Mouse (Mus musculus): ENCODE data around the gene Trmu. TPM values are rescaled to one million over a fixed set of nuclear protein-coding genes. Genes with fewer than 3 reads are reported as not detected.

Gene Trmu
- polyA plus RNA-seq, 1 experiment from 2014 or later = 39.7 TPM

Other genes with a start within 250 kb of the Trmu start
- gene Ppara, start 144.3 kb upstream of the Trmu start, polyA plus RNA-seq (2016; fragmentation: Nextera tagmentation; extraction: Ambion mirVana) = 0.11 and 0.20 TPM in 2 replicates
- 29.7 and 30.7 TPM in 2 replicates for gene Cdpf1, start 67.6 kb upstream of the Trmu start, polyA plus RNA-seq (2016; fragmentation: Nextera tagmentation; extraction: Ambion mirVana)
- gene Pkdrej, start 57.6 kb upstream of the Trmu start, polyA plus RNA-seq (2016; fragmentation: Nextera tagmentation; extraction: Ambion mirVana) = 0.04 and 0.09 TPM in 2 replicates
- gene Ttc38, start 47.0 kb upstream of the Trmu start, polyA plus RNA-seq (2016; fragmentation: Nextera tagmentation; extraction: Ambion mirVana) = 2.2 and 3.1 TPM in 2 replicates
- 62.7 and 63.1 TPM in 2 replicates for gene Gtse1, start 19.6 kb upstream of the Trmu start, polyA plus RNA-seq (2016; fragmentation: Nextera tagmentation; extraction: Ambion mirVana)
- gene Celsr1, start 154.5 kb downstream of the Trmu start, polyA plus RNA-seq (2016; fragmentation: Nextera tagmentation; extraction: Ambion mirVana) = 2.4 and 2.6 TPM in 2 replicates
- gene Gramd4, start 178.4 kb downstream of the Trmu start, polyA plus RNA-seq (2016; fragmentation: Nextera tagmentation; extraction: Ambion mirVana) = 13.9 and 16.2 TPM in 2 replicates

Data from forebrain, embryonic 10.5 days (tissue).